ENCODE assay signal across 15 mouse cellular contexts in genomic region chr5:92125446-92125845, GRCm38 (mm10).
"Had no signal": no experiment of that assay in that cellular context is flagged by ENCODE, and none has a peak within 500 bp of the region (broad histone marks: within the 10 kb centered on the region; RNA-seq: fewer than 3 reads in every experiment).

No protein-coding gene starts in this region.

- H3K4me3 ChIP-seq: neural tube, embryonic 15.5 days; stomach, embryonic 15.5 days had no signal

- H3K9me3 ChIP-seq: neural tube, embryonic 15.5 days; stomach, embryonic 15.5 days had no signal

- DNase-seq: retina, postnatal 1 day; right cerebral cortex, adult 18-20 months; right cerebral cortex, postnatal 14 days; right cerebral cortex, postnatal 25 days; right cerebral cortex, postnatal 4 days; spleen, adult 18-20 months; thymus, adult 18-20 months; thymus, adult 2 months; thymus, postnatal 14 days; thymus, postnatal 25 days; thymus, postnatal 36 days; thymus, postnatal 4 days had no signal

- H3K9ac ChIP-seq: neural tube, embryonic 15.5 days; stomach, embryonic 15.5 days had no signal

- H3K36me3 ChIP-seq: stomach, embryonic 15.5 days had no signal

- H3K27me3 ChIP-seq: neural tube, embryonic 15.5 days; stomach, embryonic 15.5 days had no signal

- H3K4me2 ChIP-seq: neural tube, embryonic 15.5 days; stomach, embryonic 15.5 days had no signal

- H3K27ac ChIP-seq: neural tube, embryonic 15.5 days; stomach, embryonic 15.5 days; stomach, postnatal 0 days had no signal
